In the genomic region with DNA sequence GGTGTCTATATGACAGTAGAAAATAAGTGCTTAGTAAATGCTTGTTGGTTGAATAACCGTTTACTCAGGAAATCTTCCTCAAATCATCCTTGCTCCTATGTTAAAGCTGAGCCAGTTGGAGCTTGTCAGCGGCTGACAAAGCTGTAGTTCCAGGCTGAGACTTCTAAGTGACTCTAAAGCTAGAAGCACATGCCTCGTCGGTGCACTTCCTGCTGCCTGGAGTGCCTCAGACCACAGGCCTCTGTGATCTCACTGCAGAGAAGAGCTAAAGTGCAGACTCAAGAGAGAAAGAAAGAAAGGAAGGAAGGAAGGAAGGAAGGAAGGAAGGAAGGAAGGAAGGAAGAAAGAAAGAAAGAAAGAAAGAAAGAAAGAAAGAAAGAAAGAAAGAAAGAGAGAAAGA, we compare ENCODE assay signal across 14 mouse cellular contexts.
"Had no signal": no experiment of that assay in that cellular context is flagged by ENCODE, and none has a peak within 500 bp of the region (broad histone marks: within the 10 kb centered on the region; RNA-seq: fewer than 3 reads in every experiment).

No protein-coding gene starts in this region.

- H3K27ac ChIP-seq: kidney, postnatal 0 days; limb, embryonic 10.5 days; midbrain, embryonic 15.5 days; stomach, embryonic 15.5 days had no signal

- H3K4me2 ChIP-seq: liver, embryonic 11.5 days; lung, embryonic 14.5 days; midbrain, embryonic 11.5 days; midbrain, embryonic 15.5 days; stomach, embryonic 15.5 days had no signal

- H3K27me3 ChIP-seq: megakaryocyte, embryonic 14.5 days; midbrain, embryonic 15.5 days; stomach, embryonic 15.5 days had no signal

- H3K9ac ChIP-seq: lung, embryonic 14.5 days; midbrain, embryonic 15.5 days; stomach, embryonic 15.5 days had no signal

- ATAC-seq: midbrain, embryonic 15.5 days had no signal

- H3K9me3 ChIP-seq: limb, embryonic 10.5 days; midbrain, embryonic 15.5 days; stomach, embryonic 15.5 days had no signal

- H3K4me1 ChIP-seq: limb, embryonic 10.5 days; megakaryocyte, embryonic 14.5 days; midbrain, embryonic 15.5 days had no signal

- DNase-seq: kidney, adult 11 months; kidney, adult 9 months; kidney, postnatal 36 days; lung, embryonic 14.5 days; lung, postnatal 10 days; lung, postnatal 4 days; right cerebral cortex, postnatal 14 days had no signal

- H3K36me3 ChIP-seq: limb, embryonic 10.5 days; midbrain, embryonic 15.5 days; stomach, embryonic 15.5 days had no signal

- H3K4me3 ChIP-seq: limb, embryonic 10.5 days; megakaryocyte, embryonic 14.5 days; midbrain, embryonic 15.5 days; stomach, embryonic 15.5 days had no signal
